Mouse (Mus musculus): ENCODE results near the gene Gm20388. TPM values are rescaled to one million over a fixed set of nuclear protein-coding genes. Genes with fewer than 3 reads are reported as not detected.
A peak's percentile ranks its signal among the peaks of the same experiment; 100 is the strongest.

Gene Gm20388
- polyA plus RNA-seq, 1 experiment from 2014 or later: 7.4 TPM

DNA sequence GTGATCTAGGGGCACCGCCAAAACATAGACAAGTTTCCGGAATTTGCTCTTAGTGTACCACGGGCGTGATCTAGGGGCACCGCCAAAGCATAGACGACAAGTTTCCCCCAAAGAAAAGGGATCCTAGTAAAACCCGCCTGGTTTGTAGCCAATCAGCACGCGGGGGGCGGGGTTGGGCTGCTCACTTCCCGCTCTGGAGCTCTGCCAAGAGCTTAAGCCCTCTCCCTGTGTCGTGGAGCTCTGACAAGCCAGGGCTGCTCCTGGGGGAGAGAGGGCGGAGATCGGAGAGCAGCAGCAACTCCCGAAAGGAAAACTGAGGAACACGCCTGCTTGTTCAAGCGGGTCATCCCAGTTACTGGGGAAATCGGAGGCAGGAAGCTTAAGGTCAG, 2037.1 kb downstream of the Gm20388 start:
- Histone ChIP-seq H3K4me1 (ENCODE audit: control insufficient read depth, insufficient read depth, low read length) (peaks cover 40% of the 10 kb centered on the region), H3K27ac (ENCODE audit: low read length) (peak overlapping the region; percentile 92), H3K4me3 (replicated peaks; ENCODE audit: low read length) (peak overlapping the region; percentile 41), H3K27me3 (ENCODE audit: control insufficient read depth, insufficient read depth, low read length) (no peaks in the 10 kb centered on the region), H3K9me3 (replicated peaks; ENCODE audit: control insufficient read depth, low read length) (no peaks in the 10 kb centered on the region), H3K36me3 (ENCODE audit: control insufficient read depth, insufficient read depth, low read length) (no peaks in the 10 kb centered on the region), H3K4me2 (ENCODE audit: low read depth, low read length) (peak overlapping the region; percentile 60), H3K9ac (ENCODE audit: low read length) (peak overlapping the region; percentile 67)
- WGBS: under 1% methylated on average over 18 of the region's 18 CpGs
- ATAC-seq (ENCODE audit: insufficient read depth, low FRiP score): peak; percentile 65

GRCm38 (mm10) chr8:121948321-121949145, 2037.9 kb downstream of the Gm20388 start:
- H3K4me2 ChIP-seq (ENCODE audit: low read depth, low read length): peak overlapping the region; percentile 60
- H3K36me3 ChIP-seq (ENCODE audit: control insufficient read depth, insufficient read depth, low read length): no peaks in the 10 kb centered on the region
- peak overlapping the region; percentile 92 for H3K27ac ChIP-seq (ENCODE audit: low read length)
- H3K9me3 ChIP-seq (replicated peaks; ENCODE audit: control insufficient read depth, low read length): no peaks in the 10 kb centered on the region
- no peak for ATAC-seq (ENCODE audit: insufficient read depth, low FRiP score)
- peak overlapping the region; percentile 41 for H3K4me3 ChIP-seq (replicated peaks; ENCODE audit: low read length)
- peak overlapping the region; percentile 63 for H3K9ac ChIP-seq (ENCODE audit: low read length)
- H3K4me1 ChIP-seq (ENCODE audit: control insufficient read depth, insufficient read depth, low read length): peaks cover 47% of the 10 kb centered on the region
- no peaks in the 10 kb centered on the region for H3K27me3 ChIP-seq (ENCODE audit: control insufficient read depth, insufficient read depth, low read length)
- 49% methylated on average over 19 of the region's 19 CpGs for WGBS

GRCm38 (mm10) chr8:121949222-121949800, 2038.7 kb downstream of the Gm20388 start, which contains the start of gene Banp:
Banp (plus strand) TSS chr8:121949750.
- peaks cover 47% of the 10 kb centered on the region for H3K4me1 ChIP-seq (ENCODE audit: control insufficient read depth, insufficient read depth, low read length)

GRCm38 (mm10) chr8:121949941-121950748, 2039.5 kb downstream of the Gm20388 start:
- H3K4me2 ChIP-seq (ENCODE audit: low read depth, low read length): peak overlapping the region; percentile 92
- WGBS: under 1% methylated on average over 64 of the region's 66 CpGs
- no peaks in the 10 kb centered on the region for H3K27me3 ChIP-seq (ENCODE audit: control insufficient read depth, insufficient read depth, low read length)
- H3K36me3 ChIP-seq (ENCODE audit: control insufficient read depth, insufficient read depth, low read length): no peaks in the 10 kb centered on the region
- H3K27ac ChIP-seq (ENCODE audit: low read length): peak overlapping the region; percentile 96
- H3K9me3 ChIP-seq (replicated peaks; ENCODE audit: control insufficient read depth, low read length): no peaks in the 10 kb centered on the region
- ATAC-seq (ENCODE audit: insufficient read depth, low FRiP score): peak; percentile 94
- H3K4me1 ChIP-seq (ENCODE audit: control insufficient read depth, insufficient read depth, low read length): peaks cover 50% of the 10 kb centered on the region
- peak overlapping the region; percentile 99 for H3K9ac ChIP-seq (ENCODE audit: low read length)
- H3K4me3 ChIP-seq (replicated peaks; ENCODE audit: low read length): peak overlapping the region; percentile 89

More at GRCm38 (mm10) chr8:121949222-121949800, 2038.7 kb downstream of the Gm20388 start, which contains the start of gene Banp:
- Histone ChIP-seq H3K9ac (ENCODE audit: low read length) (peak within 1 kb of the TSS; percentile 99), H3K36me3 (ENCODE audit: control insufficient read depth, insufficient read depth, low read length) (no peaks in the 10 kb centered on the region), H3K4me2 (ENCODE audit: low read depth, low read length) (peak within 1 kb of the TSS; percentile 92), H3K27me3 (ENCODE audit: control insufficient read depth, insufficient read depth, low read length) (no peaks in the 10 kb centered on the region), H3K27ac (ENCODE audit: low read length) (peak within 1 kb of the TSS; percentile 96), H3K9me3 (replicated peaks; ENCODE audit: control insufficient read depth, low read length) (no peaks in the 10 kb centered on the region), H3K4me3 (replicated peaks; ENCODE audit: low read length) (peak within 1 kb of the TSS; percentile 89)
- WGBS: 57% methylated on average over 6 of the region's 6 CpGs
- no peak for ATAC-seq (ENCODE audit: insufficient read depth, low FRiP score)

GRCm38 (mm10) chr8:121950749-121951655, 2040.4 kb downstream of the Gm20388 start:
- WGBS: under 1% methylated on average over 90 of the region's 97 CpGs
- H3K9me3 ChIP-seq (replicated peaks; ENCODE audit: control insufficient read depth, low read length): no peaks in the 10 kb centered on the region
- H3K27ac ChIP-seq (ENCODE audit: low read length): peak overlapping the region; percentile 96
- peaks cover 50% of the 10 kb centered on the region for H3K4me1 ChIP-seq (ENCODE audit: control insufficient read depth, insufficient read depth, low read length)
- H3K4me3 ChIP-seq (replicated peaks; ENCODE audit: low read length): peak overlapping the region; percentile 89
- H3K27me3 ChIP-seq (ENCODE audit: control insufficient read depth, insufficient read depth, low read length): no peaks in the 10 kb centered on the region
- H3K9ac ChIP-seq (ENCODE audit: low read length): peak overlapping the region; percentile 99
- no peak for ATAC-seq (ENCODE audit: insufficient read depth, low FRiP score)
- H3K36me3 ChIP-seq (ENCODE audit: control insufficient read depth, insufficient read depth, low read length): no peaks in the 10 kb centered on the region
- peak overlapping the region; percentile 92 for H3K4me2 ChIP-seq (ENCODE audit: low read depth, low read length)

DNA sequence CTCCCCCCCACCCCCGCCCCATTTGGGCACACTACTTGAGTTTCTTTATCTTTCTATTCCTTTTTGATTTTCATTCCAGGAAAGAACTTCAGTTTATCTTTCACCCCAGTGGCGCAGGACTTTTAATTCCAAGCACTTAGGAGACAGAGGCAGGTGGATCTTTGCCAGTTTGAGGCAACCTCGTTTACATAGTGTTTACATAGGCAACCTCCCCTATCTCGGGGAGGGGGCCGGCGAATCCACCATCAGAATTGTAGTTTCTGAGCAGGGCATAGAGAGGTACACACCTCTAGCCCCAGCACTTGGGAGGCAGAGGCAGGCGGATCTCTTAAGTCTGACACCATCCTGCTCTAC, 2041.0 kb downstream of the Gm20388 start:
- peak overlapping the region; percentile 96 for H3K27ac ChIP-seq (ENCODE audit: low read length)
- no peaks in the 10 kb centered on the region for H3K36me3 ChIP-seq (ENCODE audit: control insufficient read depth, insufficient read depth, low read length)
- H3K4me2 ChIP-seq (ENCODE audit: low read depth, low read length): peak overlapping the region; percentile 92
- no peaks in the 10 kb centered on the region for H3K27me3 ChIP-seq (ENCODE audit: control insufficient read depth, insufficient read depth, low read length)
- WGBS: 16% methylated on average over 7 of the region's 7 CpGs
- peak overlapping the region; percentile 89 for H3K4me3 ChIP-seq (replicated peaks; ENCODE audit: low read length)
- peaks cover 50% of the 10 kb centered on the region for H3K4me1 ChIP-seq (ENCODE audit: control insufficient read depth, insufficient read depth, low read length)
- H3K9ac ChIP-seq (ENCODE audit: low read length): peak overlapping the region; percentile 99
- H3K9me3 ChIP-seq (replicated peaks; ENCODE audit: control insufficient read depth, low read length): no peaks in the 10 kb centered on the region
- ATAC-seq (ENCODE audit: insufficient read depth, low FRiP score): no peak

GRCm38 (mm10) chr8:121952122-121952521, 2041.5 kb downstream of the Gm20388 start:
- no peak for ATAC-seq (ENCODE audit: insufficient read depth, low FRiP score)
- no peaks in the 10 kb centered on the region for H3K36me3 ChIP-seq (ENCODE audit: control insufficient read depth, insufficient read depth, low read length)
- H3K27ac ChIP-seq (ENCODE audit: low read length): no peak overlapping the region
- H3K4me1 ChIP-seq (ENCODE audit: control insufficient read depth, insufficient read depth, low read length): peaks cover 47% of the 10 kb centered on the region
- H3K27me3 ChIP-seq (ENCODE audit: control insufficient read depth, insufficient read depth, low read length): no peaks in the 10 kb centered on the region
- H3K9me3 ChIP-seq (replicated peaks; ENCODE audit: control insufficient read depth, low read length): no peaks in the 10 kb centered on the region
- peak overlapping the region; percentile 11; the same call in 1 of the 2 replicates for H3K9ac ChIP-seq (ENCODE audit: low read length)
- peak overlapping the region; percentile 89; the same call in 1 of the 2 replicates for H3K4me3 ChIP-seq (replicated peaks; ENCODE audit: low read length)
- peak overlapping the region; percentile 92 for H3K4me2 ChIP-seq (ENCODE audit: low read depth, low read length)

DNA sequence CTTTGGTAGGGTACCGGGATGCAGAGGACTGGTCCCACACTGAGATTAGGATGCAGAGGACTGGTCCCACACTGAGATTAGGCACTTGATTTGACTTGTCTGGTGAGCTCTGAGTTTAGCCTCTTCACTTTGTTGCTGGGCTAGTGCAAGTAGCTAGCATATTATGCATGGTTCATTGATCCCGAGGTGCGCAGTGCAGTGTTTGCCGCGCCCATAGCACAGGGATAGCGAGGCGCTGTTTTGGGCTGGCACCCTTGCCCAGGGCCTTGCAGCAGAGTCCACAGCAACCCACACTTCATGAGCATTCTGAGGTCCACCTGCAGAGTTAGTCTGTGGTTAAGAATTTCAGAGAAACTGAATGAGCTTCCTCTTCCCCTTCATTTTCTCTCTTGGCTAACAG, 2042.2 kb downstream of the Gm20388 start:
- H3K4me1 ChIP-seq (ENCODE audit: control insufficient read depth, insufficient read depth, low read length): peaks cover 42% of the 10 kb centered on the region
- no peak overlapping the region for H3K9ac ChIP-seq (ENCODE audit: low read length)

More for the DNA sequence above, 2042.2 kb downstream of the Gm20388 start:
- Histone ChIP-seq H3K4me2 (ENCODE audit: low read depth, low read length) (peak overlapping the region; percentile 92; the same call in 1 of the 2 replicates), H3K27ac (ENCODE audit: low read length) (no peak overlapping the region), H3K36me3 (ENCODE audit: control insufficient read depth, insufficient read depth, low read length) (no peaks in the 10 kb centered on the region), H3K27me3 (ENCODE audit: control insufficient read depth, insufficient read depth, low read length) (no peaks in the 10 kb centered on the region), H3K4me3 (replicated peaks; ENCODE audit: low read length) (no peak overlapping the region), H3K9me3 (replicated peaks; ENCODE audit: control insufficient read depth, low read length) (no peaks in the 10 kb centered on the region)
- no peak for ATAC-seq (ENCODE audit: insufficient read depth, low FRiP score)
- WGBS: 87% methylated on average over 7 of the region's 7 CpGs
